Mouse (Mus musculus) adrenal gland, adult 18-20 months (tissue): Measurements from ENCODE around the gene Ppp1r7. TPM values are rescaled to one million over a fixed set of nuclear protein-coding genes. Genes with fewer than 3 reads are reported as not detected.
"Not testable (repeated sequence)": the region's sequence is repeated elsewhere in the genome, so short reads cannot be mapped to it uniquely, and the experiment has no call there.

Experiments used
- DNase-seq, 2 experiments: peaks; one replicate each; pipeline ENCODE4 v3.0.0; 2021 to 2022; ENCODE audit warnings: low spot score in 2 of 2
- long read RNA-seq, 2 experiments: library from polyadenylated mRNA; stranded (forward); transcript quantifications; one replicate each; pipeline ENCODE4 v2.0.0; 2021
- total RNA-seq, 2 experiments: library from RNA; stranded (reverse); gene quantifications; 1 replicate in 1 of 2; 2 replicates in 1 of 2; pipeline ENCODE4 v1.2.3; 2021

The Ppp1r7 gene
- 10 to 100 TPM; 20.4 to 28.5 TPM for total RNA-seq
- long read RNA-seq, experiment 1, full-length matches to known transcripts, result 19 of 20 reads
- long read RNA-seq, experiment 1, partial matches to known transcripts, result 1 of 20 reads
- long read RNA-seq, experiment 1, other reads (novel, unspliced or antisense), result 0 of 20 reads
- long read RNA-seq, experiment 2, full-length matches to known transcripts, result 38 of 41 reads
- long read RNA-seq, experiment 2, partial matches to known transcripts, result 1 of 41 reads
- long read RNA-seq, experiment 2, other reads (novel, unspliced or antisense), result 2 of 41 reads

DNA sequence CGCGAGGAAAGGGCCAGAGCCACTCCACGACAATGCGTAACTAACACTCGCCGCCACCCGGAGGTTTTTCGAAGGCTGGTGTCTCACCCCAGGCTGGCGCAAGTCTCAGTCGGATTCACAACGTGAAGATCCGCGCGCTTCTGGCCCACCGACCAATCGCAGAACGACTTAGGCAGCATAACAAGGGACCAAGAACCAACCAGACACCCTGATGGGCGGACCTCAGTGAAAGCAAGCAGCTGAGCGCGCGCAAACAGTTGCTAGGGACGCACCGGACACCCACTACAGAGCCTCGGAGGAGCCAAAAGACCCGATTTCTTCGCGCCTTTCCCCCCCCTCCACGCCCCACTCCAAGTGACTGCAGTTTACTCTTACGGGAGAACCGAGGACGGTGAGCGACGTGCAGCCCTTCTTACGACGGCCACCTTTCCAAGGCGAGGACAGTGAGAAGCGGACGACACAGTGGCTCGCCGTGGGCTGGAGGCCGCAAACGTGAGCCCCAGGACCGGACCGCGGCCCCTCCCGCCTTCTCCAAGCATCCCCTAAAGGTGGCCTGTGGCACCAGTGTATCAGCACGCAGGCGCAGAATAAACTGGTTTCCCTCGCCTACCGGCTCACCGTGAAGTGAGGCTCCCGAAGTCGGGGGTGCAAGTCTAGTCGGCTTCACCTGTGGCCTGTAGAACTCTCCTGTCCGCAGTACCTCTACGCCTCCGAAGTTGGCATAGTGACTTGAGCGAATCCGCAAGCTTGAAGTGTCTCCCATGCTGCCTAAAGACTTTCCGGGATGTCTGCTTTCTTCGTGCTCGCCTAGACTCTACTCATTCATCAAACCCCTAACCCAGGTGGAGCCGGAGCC lies at the start of gene Ppp1r7, which contains the start of gene Pask:
Ppp1r7 (plus strand) TSS at position 207 of the 856 bp plus-strand sequence.
Pask (minus strand) TSS at position 835 of the 856 bp plus-strand sequence.
- DNase-seq, result peak; percentile 90 to 91

DNA sequence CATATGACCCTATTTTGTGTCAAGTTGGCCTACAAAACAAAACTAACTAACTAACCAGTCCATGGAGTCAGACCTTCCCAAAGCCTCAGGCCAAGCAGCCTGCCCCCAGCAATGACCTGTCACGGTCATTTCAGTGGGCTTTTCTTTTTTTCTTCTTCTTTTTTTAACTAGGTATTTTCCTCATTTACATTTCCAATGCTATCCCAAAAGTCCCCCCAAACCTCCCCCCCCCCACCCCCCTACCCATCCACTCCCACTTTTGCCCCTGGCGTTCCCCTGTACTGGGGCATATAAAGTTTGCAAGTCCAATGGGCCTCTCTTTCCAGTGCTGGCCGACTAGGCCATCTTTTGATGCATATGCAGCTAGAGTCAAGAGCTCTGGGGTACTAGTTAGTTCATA lies 48.2 kb upstream of the Ppp1r7 start:
- DNase-seq, result not testable (repeated sequence)

DNA sequence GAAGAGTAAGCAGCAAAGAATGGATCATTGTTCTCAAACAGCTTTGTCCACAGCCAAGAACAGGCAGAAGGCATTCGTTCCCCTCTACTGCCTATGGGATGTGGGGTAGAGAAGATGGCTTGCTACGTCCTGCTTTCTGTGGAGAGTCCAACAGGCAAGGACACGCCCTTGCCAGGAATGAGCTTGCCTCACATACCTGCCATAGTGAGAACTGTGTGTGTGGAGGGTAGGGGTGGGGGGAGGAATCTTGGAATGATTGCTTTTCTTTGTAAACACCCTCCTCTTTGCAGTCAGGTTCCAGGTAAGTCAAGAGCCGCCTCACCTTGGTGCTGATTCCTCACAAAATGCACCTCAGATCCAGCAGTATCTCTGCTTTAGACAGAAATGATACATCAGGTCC lies 42.9 kb upstream of the Ppp1r7 start:
- no peak for DNase-seq

DNA sequence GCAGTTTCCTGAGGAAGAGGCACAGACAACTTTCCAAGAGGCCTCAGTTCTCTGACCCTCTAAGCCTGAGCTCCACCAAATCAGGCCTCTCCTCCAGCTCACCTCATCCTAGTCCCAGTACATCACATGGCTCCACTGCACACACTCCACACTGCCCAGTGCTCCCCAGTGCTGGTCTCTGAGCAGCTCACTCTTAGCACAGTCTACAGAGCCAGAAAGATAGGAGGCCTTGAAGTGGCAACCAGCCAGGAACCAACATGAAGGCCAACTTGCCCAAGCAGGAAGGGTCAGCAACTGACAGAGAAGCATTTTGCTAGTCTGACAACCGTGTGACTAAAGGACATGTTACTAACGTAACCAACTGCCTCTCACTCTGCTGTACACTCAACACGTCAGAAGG lies 42.1 kb upstream of the Ppp1r7 start:
- peak in 1 of 2 experiments; percentile 51 for DNase-seq

DNA sequence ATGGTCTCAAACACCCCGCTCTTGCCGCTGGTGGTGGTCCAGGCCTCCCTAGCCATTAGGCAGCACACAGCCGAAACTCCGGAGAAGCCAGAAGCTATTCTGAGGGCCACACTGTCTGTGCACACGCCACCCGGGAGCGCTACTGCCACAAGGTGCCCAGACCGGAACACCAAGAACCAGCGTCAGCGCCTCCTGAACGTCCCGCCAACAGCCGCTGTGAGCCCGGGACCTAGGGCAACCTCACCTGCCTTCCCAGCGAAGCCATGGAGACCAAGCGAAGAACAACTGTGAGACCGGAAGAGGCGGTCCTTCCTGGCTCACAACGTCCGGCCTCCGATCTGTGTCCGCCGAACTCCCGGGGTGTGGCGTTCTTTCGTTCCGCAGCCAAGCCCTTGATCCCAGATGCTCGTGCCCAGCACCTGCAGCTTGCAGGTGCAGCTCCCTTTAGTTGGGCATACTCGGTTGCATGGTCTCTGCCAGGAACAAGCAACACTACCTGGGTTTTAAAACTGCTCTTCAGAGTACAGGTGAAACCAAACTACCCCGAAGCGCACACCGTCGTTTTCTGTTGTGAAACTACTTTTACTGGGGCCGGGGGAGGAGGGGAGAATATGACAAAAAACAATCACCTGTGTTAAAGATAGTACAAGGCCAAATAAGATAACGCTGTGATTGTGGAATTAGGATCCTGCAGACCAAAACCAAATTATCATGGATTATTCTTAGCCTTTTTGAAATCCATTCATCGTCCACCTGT lies 36.9 kb upstream of the Ppp1r7 start, which contains the start of gene Mterf4:
Mterf4 (minus strand) TSS at position 335 of the 757 bp plus-strand sequence.
- DNase-seq, result peak; percentile 71 to 74

DNA sequence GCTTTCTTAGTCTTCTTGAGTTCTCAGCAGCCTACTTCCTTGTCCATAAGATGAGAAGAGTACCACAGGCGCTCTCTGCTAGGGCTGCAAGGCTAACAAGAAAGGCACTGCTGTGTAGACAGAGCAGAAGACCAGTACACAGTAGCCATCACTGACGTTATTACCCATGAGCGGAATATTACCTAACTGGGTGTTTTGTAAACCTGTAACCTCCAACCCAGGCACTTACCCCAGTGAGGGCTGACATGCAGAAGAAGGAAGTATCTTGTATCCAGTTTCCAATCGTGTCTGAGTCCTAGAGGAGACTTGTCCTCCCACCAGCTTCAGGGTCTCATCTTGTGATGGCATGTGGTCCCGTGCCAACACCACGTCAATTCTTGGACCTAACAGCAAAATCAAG lies 18.7 kb upstream of the Ppp1r7 start:
- no peak for DNase-seq

DNA sequence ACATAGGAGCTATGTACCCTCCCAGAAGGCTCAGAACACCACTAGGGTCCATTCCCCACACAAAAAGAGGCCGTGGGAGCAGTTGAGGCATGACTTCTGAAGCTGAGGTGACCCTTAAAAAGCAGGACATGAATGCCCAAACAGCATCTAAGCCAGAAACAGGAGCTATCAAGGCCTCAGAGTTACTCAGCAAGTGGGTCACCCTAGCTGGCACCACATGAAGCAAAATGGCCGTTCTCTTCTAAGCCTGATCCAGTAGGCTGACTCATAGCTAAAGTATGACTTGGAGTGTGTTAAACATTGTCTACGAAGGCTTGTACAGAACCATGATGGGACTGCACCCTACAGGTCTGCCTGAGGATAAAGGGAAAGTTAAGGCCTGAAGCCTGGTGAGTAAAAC lies 16.2 kb upstream of the Ppp1r7 start:
- DNase-seq, result no peak

DNA sequence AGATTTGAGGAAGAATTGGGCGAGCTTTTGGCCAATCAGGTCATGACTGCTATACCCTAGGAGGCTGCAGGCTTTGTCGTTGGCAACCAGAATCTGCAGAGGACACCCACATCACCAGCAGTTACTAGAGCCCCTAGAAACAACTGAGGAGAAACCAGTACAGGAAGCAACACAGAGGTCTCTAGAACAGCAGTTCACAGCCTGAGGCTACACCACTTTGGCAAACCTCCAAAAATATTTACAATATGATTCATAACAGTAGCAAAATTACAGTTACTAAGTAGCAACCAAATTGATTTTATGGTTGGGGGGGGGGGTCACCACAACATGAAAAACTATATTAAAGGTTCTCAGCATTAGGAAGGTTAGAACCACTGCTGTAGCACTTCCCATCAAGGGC lies 8.0 kb upstream of the Ppp1r7 start:
- DNase-seq, result no peak

DNA sequence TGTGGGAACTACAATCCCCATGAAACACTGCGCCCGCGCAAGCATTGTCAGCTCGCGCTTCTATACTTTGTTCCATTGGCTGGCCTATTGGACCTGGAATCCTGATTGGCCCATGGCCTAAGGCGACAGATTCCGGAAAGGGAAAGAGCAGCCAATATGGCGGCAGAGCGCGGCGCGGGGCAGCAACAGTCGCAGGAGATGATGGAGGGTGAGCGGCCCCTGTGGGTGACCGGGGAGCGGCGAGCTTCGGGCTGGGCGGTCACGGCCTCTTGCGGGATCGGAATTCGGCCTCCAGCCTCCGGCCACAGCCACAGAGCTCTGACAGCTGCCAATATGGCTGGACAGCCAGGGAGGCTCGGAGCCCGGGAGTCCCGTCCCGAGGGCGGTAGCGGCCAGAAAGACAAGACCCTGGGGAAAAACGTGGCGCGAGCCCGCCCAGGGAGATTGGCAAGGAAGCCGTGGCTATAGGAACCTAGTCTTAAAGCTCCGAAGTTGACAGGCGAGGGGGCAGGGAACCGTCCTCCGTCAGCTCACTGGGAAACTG lies 922 bp downstream of the Ppp1r7 start:
- DNase-seq, result peak; percentile 84 to 86

DNA sequence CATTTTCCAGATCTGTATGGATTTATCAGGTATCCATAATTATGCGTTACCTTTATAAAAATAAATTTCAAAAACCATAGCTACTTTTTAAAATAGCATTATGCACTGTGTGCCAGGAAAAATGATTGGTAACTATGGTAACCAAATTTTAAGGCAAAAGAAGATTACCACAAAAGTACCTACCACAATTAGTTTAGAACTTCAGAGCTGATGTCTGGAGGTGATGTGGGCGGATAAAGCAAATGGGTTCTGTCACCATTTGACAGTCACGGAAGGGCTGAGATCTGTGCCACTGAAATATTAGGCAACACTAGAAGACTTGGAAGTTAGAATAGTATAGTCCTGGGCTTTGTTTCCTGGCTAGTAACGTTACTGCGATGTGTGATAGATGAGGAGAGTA lies 4.5 kb downstream of the Ppp1r7 start:
- no peak for DNase-seq

DNA sequence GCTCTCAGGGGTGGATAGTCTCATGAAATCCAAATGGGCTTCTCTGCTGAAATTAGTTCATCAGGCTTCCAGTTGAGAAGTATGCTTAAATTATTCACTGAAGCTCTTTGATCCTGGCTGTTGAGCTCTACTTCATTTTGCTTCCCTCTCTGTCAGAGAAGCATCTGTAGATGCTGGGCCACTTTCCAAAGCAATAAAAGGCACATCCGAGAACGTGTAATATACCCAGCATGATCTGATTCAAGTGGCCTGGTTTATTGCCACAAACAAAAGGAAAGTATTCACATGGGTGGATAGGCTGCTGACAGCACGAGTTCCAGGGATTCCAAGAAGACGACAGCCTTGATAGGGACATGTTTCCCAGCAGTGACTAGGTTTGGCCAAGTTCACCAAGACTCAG lies 7.0 kb downstream of the Ppp1r7 start:
- no peak for DNase-seq

DNA sequence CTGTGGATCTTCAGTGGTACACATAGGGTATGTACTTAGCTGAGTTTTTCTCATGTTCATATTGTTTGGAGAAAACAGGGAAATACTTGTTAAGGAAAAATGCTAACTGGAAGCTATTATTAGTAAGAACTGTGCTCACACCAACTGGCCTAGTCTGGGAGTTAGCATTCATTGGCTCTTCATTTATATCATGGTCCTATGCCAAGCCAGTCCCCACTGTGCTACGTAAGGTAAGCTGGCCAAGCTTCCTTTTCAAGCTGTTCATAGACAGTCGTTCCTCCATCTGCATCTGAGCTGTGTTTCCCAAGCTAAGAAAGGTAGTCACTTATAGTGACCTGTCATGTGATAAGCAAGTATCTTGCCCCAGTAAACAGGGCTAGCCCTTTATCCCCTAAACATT lies 10.1 kb downstream of the Ppp1r7 start:
- DNase-seq, result no peak

DNA sequence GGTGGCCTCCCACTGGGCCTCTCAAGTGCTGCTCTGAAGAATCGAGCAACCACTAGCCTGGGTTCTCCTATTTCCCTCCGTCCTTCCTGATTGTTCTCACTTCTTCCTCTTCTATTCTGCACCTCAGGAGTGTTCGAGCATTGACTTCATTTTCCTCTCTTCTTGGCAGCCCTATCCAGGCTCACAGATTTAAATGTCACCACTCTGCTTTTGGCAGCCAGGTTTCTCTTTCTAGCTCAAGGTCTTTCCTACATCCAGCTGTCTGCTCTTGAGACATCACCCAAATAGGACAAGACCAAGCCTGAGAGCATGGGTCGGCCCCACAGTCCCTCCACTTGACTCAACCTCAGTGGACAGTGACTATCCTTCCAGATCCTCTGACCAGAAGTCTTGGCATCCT lies 20.0 kb downstream of the Ppp1r7 start:
- no peak for DNase-seq

DNA sequence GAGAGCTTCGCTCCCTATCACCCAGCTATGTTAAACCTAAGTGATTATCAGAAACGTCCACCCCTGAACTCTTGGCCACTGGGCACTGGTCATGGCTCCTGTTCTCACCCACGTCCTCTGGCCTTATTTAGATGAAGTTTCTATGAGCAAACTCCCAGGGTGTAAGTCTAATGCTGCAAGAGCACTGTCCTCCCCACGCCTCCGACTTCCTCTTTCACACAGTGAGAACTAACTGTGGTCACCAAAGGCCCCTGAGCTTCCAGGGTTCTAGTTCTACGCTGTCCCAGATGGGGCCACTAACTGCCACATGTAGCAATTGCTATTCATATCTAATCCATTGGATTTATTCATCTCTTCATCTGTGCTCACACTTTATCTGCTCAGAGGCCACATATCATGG lies 23.0 kb downstream of the Ppp1r7 start:
- DNase-seq, result no peak

DNA sequence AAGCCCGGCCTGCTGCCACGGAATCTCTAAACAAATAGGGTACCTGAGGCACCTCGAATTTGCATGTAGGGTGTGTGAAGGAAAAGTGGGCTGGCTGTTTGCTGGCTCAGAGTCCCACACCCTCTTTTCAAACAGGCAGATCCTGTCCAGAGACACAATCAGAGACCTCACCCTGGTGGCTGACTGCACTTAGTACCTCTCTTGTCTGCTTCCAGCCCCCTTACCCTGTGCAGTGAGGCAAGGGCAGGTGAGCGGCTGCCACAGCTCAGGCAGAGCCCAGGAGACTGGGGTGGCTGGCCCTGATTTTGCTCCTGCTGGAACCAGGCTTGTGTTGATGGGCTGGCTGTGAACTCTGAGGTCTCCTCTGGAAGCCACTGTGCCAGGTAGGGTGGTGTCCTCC lies 31.0 kb downstream of the Ppp1r7 start, which contains the start of gene Ano7:
Ano7 (plus strand) TSS at position 266 of the 400 bp plus-strand sequence.
- no peak for DNase-seq

DNA sequence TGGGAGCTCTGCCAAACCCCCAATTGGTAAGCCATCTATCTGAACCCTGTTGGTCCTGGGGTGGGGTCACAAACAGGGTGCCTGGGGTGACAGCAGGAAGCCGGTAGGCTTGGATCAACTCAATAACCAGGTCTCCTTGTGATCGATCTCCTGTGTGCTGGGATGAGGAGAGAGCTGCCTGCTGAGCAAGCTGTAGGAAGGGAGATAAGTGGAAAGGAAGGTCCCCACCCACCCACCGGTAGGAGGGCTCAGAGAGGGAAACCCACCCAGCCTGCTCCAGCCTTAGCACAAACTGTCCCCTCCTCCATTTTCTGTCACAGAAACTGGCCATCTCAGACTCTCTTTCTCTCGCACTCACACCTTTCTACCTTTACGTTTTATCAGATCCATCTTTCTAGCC lies 34.7 kb downstream of the Ppp1r7 start:
- no peak for DNase-seq

DNA sequence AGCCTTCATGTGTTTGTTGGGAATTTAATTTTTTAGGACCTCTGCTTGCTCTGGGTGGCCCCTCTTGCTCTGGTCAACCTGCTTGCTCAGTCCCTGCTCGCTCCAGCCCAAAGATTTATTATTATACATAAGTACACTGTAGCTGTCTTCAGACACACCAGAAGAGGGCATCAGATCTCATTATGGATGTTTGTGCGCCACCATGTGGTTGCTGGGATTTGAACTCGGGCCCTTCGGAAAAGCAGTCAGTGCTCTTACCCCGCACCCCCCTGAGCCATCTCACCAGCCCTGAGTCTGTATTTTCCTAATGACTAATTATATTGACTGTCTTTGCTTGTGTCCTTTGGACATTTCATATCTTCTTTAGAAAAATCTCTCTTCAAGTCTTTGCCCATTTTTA lies 36.5 kb downstream of the Ppp1r7 start:
- DNase-seq, result no peak

DNA sequence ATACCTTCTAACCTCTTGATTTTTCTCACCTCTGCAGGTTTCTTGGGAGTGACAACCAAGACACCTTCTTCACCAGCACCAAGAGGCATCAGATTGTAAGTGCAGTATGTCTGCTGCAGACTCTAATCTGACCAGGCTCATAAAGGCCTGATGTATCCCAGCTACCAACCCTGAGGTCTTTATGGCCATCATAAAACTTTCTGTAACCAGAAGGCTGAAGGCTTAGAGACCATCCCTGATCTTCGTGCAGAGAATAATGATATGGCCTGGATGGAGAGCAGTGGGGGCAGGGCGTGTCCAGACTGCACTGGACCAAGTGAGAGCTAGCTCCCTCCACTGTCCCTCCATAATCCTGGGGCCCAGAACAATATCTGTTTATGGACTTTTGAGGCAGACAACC lies 44.5 kb downstream of the Ppp1r7 start:
- DNase-seq, result no peak

DNA sequence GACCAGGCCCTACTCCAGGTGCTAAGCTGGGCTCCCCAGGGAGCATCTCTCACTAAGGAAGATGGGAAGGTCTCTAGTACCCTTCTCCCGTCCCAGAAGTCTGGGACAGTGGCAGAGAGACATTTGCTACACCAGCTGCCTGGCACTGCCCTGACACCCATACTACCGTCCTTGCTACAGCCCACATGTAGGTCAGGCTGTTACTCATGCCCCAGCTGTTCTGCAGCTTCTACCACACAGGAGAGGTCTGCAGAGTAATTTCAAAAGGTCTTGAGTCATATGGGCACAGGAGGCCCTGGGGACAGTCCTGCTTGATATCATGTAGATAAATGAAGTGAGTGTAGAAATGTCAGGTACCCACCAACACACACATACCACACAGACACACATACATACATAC lies 46.3 kb downstream of the Ppp1r7 start:
- DNase-seq, result no peak

DNA sequence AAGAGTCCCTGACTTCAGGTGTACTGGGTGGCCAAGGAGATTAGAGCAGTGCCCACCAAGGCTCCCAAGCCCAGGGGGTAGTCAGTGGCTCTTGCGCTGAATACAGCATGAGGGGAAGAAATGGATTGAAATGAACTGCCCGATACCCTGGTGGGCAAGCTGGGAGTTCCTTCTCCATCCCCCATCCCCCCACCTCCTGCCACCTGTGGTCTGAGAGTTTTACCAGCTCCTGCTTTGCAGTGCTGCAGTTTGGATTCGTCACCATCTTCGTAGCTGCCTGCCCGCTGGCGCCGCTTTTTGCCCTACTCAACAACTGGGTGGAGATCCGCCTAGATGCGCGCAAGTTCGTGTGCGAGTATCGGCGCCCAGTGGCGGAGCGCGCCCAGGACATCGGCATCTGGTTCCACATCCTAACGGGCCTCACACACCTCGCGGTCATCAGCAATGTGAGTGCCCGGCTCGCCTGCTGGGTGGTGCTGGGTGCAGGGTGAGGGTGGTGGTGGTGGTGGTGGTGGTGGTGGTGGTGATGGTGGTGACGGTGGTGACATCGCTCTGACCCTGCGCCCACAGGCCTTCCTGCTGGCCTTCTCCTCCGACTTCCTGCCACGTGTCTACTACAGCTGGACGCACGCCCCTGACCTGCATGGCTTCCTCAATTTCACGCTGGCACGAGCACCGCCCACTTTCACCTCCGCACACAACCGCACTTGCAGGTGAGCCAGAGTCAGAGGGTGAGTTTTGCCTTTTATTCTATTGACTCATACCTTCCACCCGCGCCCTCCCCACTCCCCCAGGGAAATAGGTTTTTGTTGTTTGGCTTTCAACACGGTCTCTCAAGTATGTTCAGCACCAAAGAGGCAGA lies 58.8 kb downstream of the Ppp1r7 start:
- no peak for DNase-seq
